Mouse (Mus musculus): ENCODE measurements around the gene Ncoa1. TPM values are rescaled to one million over a fixed set of nuclear protein-coding genes. Genes with fewer than 3 reads are reported as not detected.
"Not testable (repeated sequence)": the region's sequence is repeated elsewhere in the genome, so short reads cannot be mapped to it uniquely, and the experiment has no call there.

Ncoa1 gene
- polyA plus RNA-seq, 1 experiment from 2014 or later: 20.9 TPM

- no peak for ATAC-seq (replicated peaks)
- no peak overlapping the region for H3K4me2 ChIP-seq (replicated peaks)
Observed at GRCm38 (mm10) chr12:4469115-4469514, 7.9 kb downstream of the Ncoa1 start.

GRCm38 (mm10) chr12:4463701-4464100, 13.3 kb downstream of the Ncoa1 start:
- H3K4me3 ChIP-seq: no peak overlapping the region
- ATAC-seq (replicated peaks): no peak

More at GRCm38 (mm10) chr12:4469115-4469514, 7.9 kb downstream of the Ncoa1 start:
- H3K27ac ChIP-seq (replicated peaks): no peak overlapping the region
- H3K4me3 ChIP-seq: no peak overlapping the region
- WGBS: 58% methylated on average over 2 of the region's 2 CpGs
- no peaks in the 10 kb centered on the region for H3K9me3 ChIP-seq
- no peaks in the 10 kb centered on the region for H3K27me3 ChIP-seq
- no peak overlapping the region for H3K9ac ChIP-seq (replicated peaks)
- H3K36me3 ChIP-seq: no peaks in the 10 kb centered on the region
- H3K4me1 ChIP-seq: peaks cover 20% of the 10 kb centered on the region

DNA sequence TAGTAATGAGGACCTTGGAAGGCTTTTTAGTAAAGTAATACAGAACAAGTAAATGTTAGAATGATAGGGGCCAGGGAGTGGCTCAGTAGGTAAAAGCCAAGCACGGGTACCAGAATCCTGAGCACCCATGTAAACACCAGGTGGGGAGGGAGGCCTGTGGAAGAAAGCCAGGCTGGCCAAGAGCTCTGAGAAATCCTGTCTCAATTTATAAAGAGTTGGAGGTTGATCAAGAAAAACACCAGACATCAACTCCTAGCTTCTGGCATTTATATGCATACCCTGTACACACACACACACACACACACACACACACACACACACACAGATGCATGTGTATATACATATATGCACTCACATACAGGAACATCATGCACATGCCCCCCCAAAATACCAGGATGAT, 14.6 kb downstream of the Ncoa1 start:
- H3K27me3 ChIP-seq: no peaks in the 10 kb centered on the region
- H3K9ac ChIP-seq (replicated peaks): no peak overlapping the region
- ATAC-seq (replicated peaks): no peak
- H3K4me3 ChIP-seq: no peak overlapping the region
- H3K36me3 ChIP-seq: no peaks in the 10 kb centered on the region
- H3K4me1 ChIP-seq: peaks cover 14% of the 10 kb centered on the region
- 56% methylated on average over 1 of the region's 1 CpGs for WGBS
- H3K9me3 ChIP-seq: no peaks in the 10 kb centered on the region
- H3K27ac ChIP-seq (replicated peaks): peak overlapping the region; percentile 40; the same call in 1 of the 2 replicates
- H3K4me2 ChIP-seq (replicated peaks): no peak overlapping the region

More at GRCm38 (mm10) chr12:4463701-4464100, 13.3 kb downstream of the Ncoa1 start:
- Histone ChIP-seq H3K4me2 (replicated peaks) (no peak overlapping the region), H3K27ac (replicated peaks) (no peak overlapping the region), H3K4me1 (peaks cover 14% of the 10 kb centered on the region), H3K9me3 (no peaks in the 10 kb centered on the region), H3K27me3 (no peaks in the 10 kb centered on the region), H3K36me3 (no peaks in the 10 kb centered on the region), H3K9ac (replicated peaks) (no peak overlapping the region)
- 88% methylated on average over 2 of the region's 2 CpGs for WGBS

DNA sequence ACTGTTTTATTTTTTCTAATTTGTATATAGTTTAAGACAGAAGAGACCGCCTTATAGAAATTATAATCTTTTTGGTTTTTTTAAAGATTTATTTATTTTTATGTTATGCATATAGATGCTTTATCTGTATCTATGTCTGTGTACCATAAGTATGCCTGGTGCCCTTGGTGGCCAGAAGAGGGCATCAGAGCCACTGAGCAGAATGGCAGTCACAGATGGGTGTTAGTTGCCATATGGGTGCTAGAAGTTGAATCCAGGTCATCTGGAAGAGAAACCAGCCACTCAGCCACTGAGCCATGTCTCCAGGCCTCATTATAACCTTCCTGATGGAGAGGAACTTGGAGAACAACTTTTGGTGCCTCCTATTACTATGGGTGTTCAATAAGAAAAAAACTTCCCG, 16.0 kb downstream of the Ncoa1 start:
- Histone ChIP-seq H3K4me2 (replicated peaks) (no peak overlapping the region), H3K27ac (replicated peaks) (no peak overlapping the region), H3K4me3 (no peak overlapping the region), H3K9ac (replicated peaks) (no peak overlapping the region), H3K4me1 (peaks cover 14% of the 10 kb centered on the region), H3K36me3 (no peaks in the 10 kb centered on the region), H3K9me3 (no peaks in the 10 kb centered on the region), H3K27me3 (no peaks in the 10 kb centered on the region)
- ATAC-seq (replicated peaks): no peak
- WGBS: 94% methylated on average over 2 of the region's 2 CpGs

DNA sequence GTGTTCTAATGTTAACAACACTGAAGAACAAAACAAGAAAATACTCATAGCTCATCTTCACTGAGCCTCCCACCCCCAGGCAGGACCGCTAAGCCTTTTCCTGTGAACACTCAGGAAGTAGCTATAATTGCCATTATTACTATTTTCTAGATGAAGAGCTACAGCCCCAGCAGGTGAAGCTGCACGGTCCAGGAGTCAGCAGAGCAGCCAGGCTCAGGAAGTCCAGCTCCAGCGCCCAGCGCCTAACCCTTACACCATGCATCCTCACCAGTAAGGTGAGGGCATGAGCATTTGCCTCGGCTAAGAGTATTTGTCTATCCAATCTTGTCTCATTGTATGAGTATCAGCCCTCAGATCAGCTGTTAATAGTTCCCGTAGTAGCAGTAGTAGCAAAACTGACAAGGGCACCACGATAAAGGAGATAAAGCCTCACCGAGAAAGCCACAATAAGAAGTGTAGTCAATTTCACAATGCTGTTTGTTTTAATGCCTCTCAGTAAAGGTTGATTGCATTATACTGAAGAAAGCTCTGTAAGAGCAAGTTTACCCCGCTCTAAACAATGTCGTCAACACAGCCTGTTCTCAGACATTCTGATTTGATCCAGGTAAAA, 21.9 kb downstream of the Ncoa1 start:
- H3K9ac ChIP-seq (replicated peaks): no peak overlapping the region
- no peaks in the 10 kb centered on the region for H3K27me3 ChIP-seq
- no peak overlapping the region for H3K4me3 ChIP-seq
- ATAC-seq (replicated peaks): no peak
- no peak overlapping the region for H3K27ac ChIP-seq (replicated peaks)
- H3K9me3 ChIP-seq: no peaks in the 10 kb centered on the region
- no peak overlapping the region for H3K4me2 ChIP-seq (replicated peaks)
- 84% methylated on average over 10 of the region's 10 CpGs for WGBS
- H3K4me1 ChIP-seq: peaks cover 19% of the 10 kb centered on the region
- no peaks in the 10 kb centered on the region for H3K36me3 ChIP-seq

- Histone ChIP-seq H3K4me3 (no peak overlapping the region), H3K36me3 (no peaks in the 10 kb centered on the region), H3K4me2 (replicated peaks) (no peak overlapping the region), H3K27ac (replicated peaks) (no peak overlapping the region), H3K9ac (replicated peaks) (no peak overlapping the region), H3K27me3 (no peaks in the 10 kb centered on the region), H3K9me3 (no peaks in the 10 kb centered on the region), H3K4me1 (peaks cover 19% of the 10 kb centered on the region)
- WGBS: 91% methylated on average over 4 of the region's 4 CpGs
- ATAC-seq (replicated peaks): no peak
Observed at GRCm38 (mm10) chr12:4454248-4454647, 22.7 kb downstream of the Ncoa1 start.

DNA sequence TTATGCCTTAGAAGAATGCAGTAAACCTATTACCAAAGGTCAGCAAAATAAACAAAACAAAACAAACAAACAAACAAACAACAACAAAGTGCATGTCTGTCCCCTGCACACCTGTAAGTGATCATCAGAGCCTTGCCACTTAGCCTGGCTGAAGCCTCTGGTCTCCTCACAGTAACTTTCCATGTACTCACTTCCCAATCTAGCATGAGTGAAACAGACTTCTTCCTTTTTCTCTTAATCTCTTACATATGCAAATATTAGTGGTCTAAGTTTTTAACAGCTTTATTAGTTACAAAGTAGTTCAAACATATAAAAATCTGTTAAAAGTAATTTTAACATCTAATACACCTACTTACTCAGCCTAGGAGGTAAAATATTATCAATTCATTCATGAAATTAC, 24.7 kb downstream of the Ncoa1 start:
- no peak for ATAC-seq (replicated peaks)

GRCm38 (mm10) chr12:4450485-4450884, 26.5 kb downstream of the Ncoa1 start:
- H3K4me2 ChIP-seq (replicated peaks); H3K4me3 ChIP-seq; ATAC-seq (replicated peaks); H3K27ac ChIP-seq (replicated peaks); H3K36me3 ChIP-seq; H3K27me3 ChIP-seq; H3K9ac ChIP-seq (replicated peaks); H3K9me3 ChIP-seq: not testable (repeated sequence)
- peaks cover 19% of the 10 kb centered on the region for H3K4me1 ChIP-seq

More for the DNA sequence above, 24.7 kb downstream of the Ncoa1 start:
- Histone ChIP-seq H3K27ac (replicated peaks) (no peak overlapping the region), H3K9ac (replicated peaks) (no peak overlapping the region), H3K4me2 (replicated peaks) (no peak overlapping the region), H3K36me3 (no peaks in the 10 kb centered on the region), H3K9me3 (no peaks in the 10 kb centered on the region), H3K4me3 (no peak overlapping the region), H3K27me3 (no peaks in the 10 kb centered on the region), H3K4me1 (peaks cover 19% of the 10 kb centered on the region)

- no peak overlapping the region for H3K27ac ChIP-seq (replicated peaks)
- H3K4me3 ChIP-seq: no peak overlapping the region
- no peaks in the 10 kb centered on the region for H3K27me3 ChIP-seq
- ATAC-seq (replicated peaks): no peak
- 96% methylated on average over 4 of the region's 4 CpGs for WGBS
- H3K4me1 ChIP-seq: peaks cover 3% of the 10 kb centered on the region
- H3K9me3 ChIP-seq: no peaks in the 10 kb centered on the region
- no peak overlapping the region for H3K9ac ChIP-seq (replicated peaks)
- H3K4me2 ChIP-seq (replicated peaks): no peak overlapping the region
- no peaks in the 10 kb centered on the region for H3K36me3 ChIP-seq
Observed at GRCm38 (mm10) chr12:4448076-4448589, 28.8 kb downstream of the Ncoa1 start.

GRCm38 (mm10) chr12:4444946-4445345, 32.0 kb downstream of the Ncoa1 start:
- Histone ChIP-seq H3K27me3 (no peaks in the 10 kb centered on the region), H3K9me3 (no peaks in the 10 kb centered on the region), H3K9ac (replicated peaks) (no peak overlapping the region), H3K36me3 (no peaks in the 10 kb centered on the region), H3K4me1 (0 out of 2 replicates have a peak, but pooled peaks cover 2% of the 10 kb centered on the region), H3K27ac (replicated peaks) (no peak overlapping the region), H3K4me2 (replicated peaks) (no peak overlapping the region), H3K4me3 (no peak overlapping the region)
- 87% methylated on average over 5 of the region's 5 CpGs for WGBS
- no peak for ATAC-seq (replicated peaks)

DNA sequence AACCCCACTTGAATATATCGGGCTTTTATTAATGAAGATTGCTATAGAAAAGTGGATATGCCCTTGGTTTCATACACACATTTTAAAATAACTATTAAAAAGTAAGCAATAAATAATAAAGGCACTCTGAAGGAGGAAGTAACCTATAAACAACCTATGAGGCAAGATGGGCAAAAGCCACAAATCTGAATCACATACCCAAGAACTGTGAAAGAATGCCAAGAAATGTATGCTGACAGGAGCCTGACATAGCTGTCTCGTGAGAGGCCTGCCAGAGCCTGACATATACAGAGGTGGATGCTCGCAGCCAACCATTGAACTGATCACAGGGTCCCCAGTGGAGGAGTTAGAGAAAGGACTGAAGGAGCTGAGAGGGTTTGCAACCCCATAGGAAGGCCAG, 35.5 kb downstream of the Ncoa1 start:
- WGBS: 70% methylated on average over 3 of the region's 3 CpGs
- H3K4me3 ChIP-seq: no peak overlapping the region
- no peak for ATAC-seq (replicated peaks)
- no peaks in the 10 kb centered on the region for H3K27me3 ChIP-seq
- no peaks in the 10 kb centered on the region for H3K9me3 ChIP-seq
- H3K27ac ChIP-seq (replicated peaks): no peak overlapping the region
- no peak overlapping the region for H3K9ac ChIP-seq (replicated peaks)
- no peak overlapping the region for H3K4me2 ChIP-seq (replicated peaks)
- 0 out of 2 replicates have a peak, but pooled peaks cover 2% of the 10 kb centered on the region for H3K4me1 ChIP-seq
- no peaks in the 10 kb centered on the region for H3K36me3 ChIP-seq

DNA sequence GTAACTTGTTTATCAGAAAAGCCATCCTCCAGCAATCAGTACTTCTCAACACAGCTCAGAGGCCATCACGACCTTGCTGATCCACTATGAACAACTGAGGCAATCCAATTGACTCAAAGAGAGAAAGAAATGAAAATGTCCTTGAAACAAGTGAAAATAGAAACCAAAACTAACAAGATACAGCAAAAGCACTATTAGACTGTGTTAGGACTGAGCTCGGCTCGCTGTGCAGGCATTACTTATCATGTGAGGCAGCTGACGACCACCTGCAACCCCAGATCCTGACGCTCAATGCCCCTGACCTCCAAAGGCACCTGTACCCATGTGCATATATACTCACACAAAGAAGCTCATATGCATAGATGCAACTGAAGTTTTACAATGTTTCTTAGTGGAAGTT, 40.8 kb downstream of the Ncoa1 start:
- 85% methylated on average over 5 of the region's 5 CpGs for WGBS

GRCm38 (mm10) chr12:4433549-4433948, 43.4 kb downstream of the Ncoa1 start:
- H3K9me3 ChIP-seq: no peaks in the 10 kb centered on the region
- no peaks in the 10 kb centered on the region for H3K27me3 ChIP-seq
- ATAC-seq (replicated peaks): no peak
- H3K4me2 ChIP-seq (replicated peaks): no peak overlapping the region
- H3K4me1 ChIP-seq: no peaks in the 10 kb centered on the region
- no peaks in the 10 kb centered on the region for H3K36me3 ChIP-seq
- no peak overlapping the region for H3K4me3 ChIP-seq
- no peak overlapping the region for H3K27ac ChIP-seq (replicated peaks)
- no peak overlapping the region for H3K9ac ChIP-seq (replicated peaks)
- 68% methylated on average over 2 of the region's 2 CpGs for WGBS

More for the DNA sequence above, 40.8 kb downstream of the Ncoa1 start:
- Histone ChIP-seq H3K4me3 (no peak overlapping the region), H3K27ac (replicated peaks) (no peak overlapping the region), H3K9ac (replicated peaks) (no peak overlapping the region), H3K4me2 (replicated peaks) (no peak overlapping the region), H3K9me3 (no peaks in the 10 kb centered on the region), H3K36me3 (no peaks in the 10 kb centered on the region), H3K27me3 (no peaks in the 10 kb centered on the region), H3K4me1 (no peaks in the 10 kb centered on the region)
- no peak for ATAC-seq (replicated peaks)

All from forebrain, embryonic 15.5 days (tissue).